Mouse (Mus musculus): ENCODE measurements around the gene Epha5.

DNA sequence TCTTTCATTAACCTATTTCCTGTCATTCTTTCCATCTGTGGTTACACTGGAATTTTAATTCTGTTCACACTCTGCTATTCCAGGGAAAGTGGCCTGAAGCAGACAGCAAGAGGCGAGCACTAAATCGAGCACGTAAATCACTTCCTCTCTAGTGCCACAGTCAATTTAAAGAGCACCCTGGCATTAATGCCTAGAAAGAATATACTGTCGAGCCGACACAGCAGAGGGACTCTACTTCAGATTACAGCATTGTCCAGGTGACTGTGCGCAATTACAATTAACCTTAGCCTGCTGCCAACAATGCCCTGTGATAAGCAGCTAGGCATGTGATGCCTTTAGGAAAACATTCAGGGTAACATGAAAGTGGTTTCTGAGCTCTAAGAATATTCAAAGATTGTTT is 153.2 kb downstream of the Epha5 start:
- no peak for TF ChIP-seq CTCF (IDR thresholded peaks at IDR 0.05; ENCODE audit: extremely low read depth, insufficient read depth, low read length)
- no peak for TF ChIP-seq POLR2A (IDR thresholded peaks at IDR 0.05; ENCODE audit: extremely low read depth, insufficient read depth, low read length)
